Mouse (Mus musculus) kidney, embryonic 14.5 days (tissue): ENCODE results near the gene Ppp1r12c. TPM values are rescaled to one million over a fixed set of nuclear protein-coding genes. Genes with fewer than 3 reads are reported as not detected.

Source experiments
- ATAC-seq: fragments of 200-750 bp; cut with Nextera tagmentation; 2 replicates; pipeline ENCODE4 v1.8.0; 2017; ENCODE audit warnings: moderate number of reproducible peaks, mild to moderate bottlenecking, moderate TSS enrichment, moderate library complexity; ENCODE audit not compliant: low FRiP score, low TSS enrichment
- H3K27ac ChIP-seq: fragments of 300-500 bp; sonication (generic); 2 replicates; pipeline ENCODE4 v1.5.1; 2014; ENCODE audit warnings: low read depth, mild to moderate bottlenecking, low read length, moderate library complexity, mixed read lengths
- H3K27me3 ChIP-seq: fragments of 300-500 bp; sonication (generic); 2 replicates; pipeline ENCODE4 v1.6.1; 2014; ENCODE audit warnings: mild to moderate bottlenecking, low read length; ENCODE audit not compliant: control insufficient read depth, insufficient read depth
- H3K36me3 ChIP-seq: fragments of 300-500 bp; sonication (generic); 2 replicates; pipeline ENCODE4 v1.6.1; 2014; ENCODE audit warnings: low read length, mixed read lengths; ENCODE audit not compliant: control insufficient read depth, insufficient read depth
- H3K4me1 ChIP-seq: fragments of 300-500 bp; sonication (generic); 2 replicates; pipeline ENCODE4 v1.6.1; 2014; ENCODE audit warnings: low read length, mixed read lengths; ENCODE audit not compliant: control insufficient read depth, insufficient read depth
- H3K4me2 ChIP-seq: fragments of 300-500 bp; sonication (generic); replicated peaks from 2 replicates; pipeline ENCODE4 v1.6.1; 2014; ENCODE audit warnings: low read depth, mild to moderate bottlenecking, low read length
- H3K4me3 ChIP-seq: fragments of 300-500 bp; sonication (generic); 2 replicates; pipeline ENCODE4 v1.5.1; 2014; ENCODE audit warnings: mild to moderate bottlenecking, low read length
- H3K9ac ChIP-seq: fragments of 300-500 bp; sonication (generic); 2 replicates; pipeline ENCODE4 v1.6.1; 2014; ENCODE audit warnings: low read depth, mild to moderate bottlenecking, low read length, moderate library complexity
- H3K9me3 ChIP-seq: fragments of 300-500 bp; sonication (generic); 2 replicates; pipeline ENCODE4 v1.6.1; 2016; ENCODE audit warnings: low read length; ENCODE audit not compliant: control insufficient read depth
- WGBS: fragments of 180-500 bp; shearing (Covaris S2); extraction: QIAGEN DNeasy Blood & Tissue Kit; methylation state at CpG from one replicate; pipeline ENCODE4 v1.1.7; 2014; 5-methylcytosine and 5-hydroxymethylcytosine counted together
- polyA plus RNA-seq: library from polyadenylated mRNA; unstranded; fragments of >200 nt; fragmentation: Nextera tagmentation; extraction: Ambion mirVana; gene quantifications from 2 replicates; pipeline ENCODE4 v1.2.1, GENCODE M21; 2014

The Ppp1r12c gene
- polyA plus RNA-seq, 1 experiment from 2014 or later: 50.8 TPM

DNA sequence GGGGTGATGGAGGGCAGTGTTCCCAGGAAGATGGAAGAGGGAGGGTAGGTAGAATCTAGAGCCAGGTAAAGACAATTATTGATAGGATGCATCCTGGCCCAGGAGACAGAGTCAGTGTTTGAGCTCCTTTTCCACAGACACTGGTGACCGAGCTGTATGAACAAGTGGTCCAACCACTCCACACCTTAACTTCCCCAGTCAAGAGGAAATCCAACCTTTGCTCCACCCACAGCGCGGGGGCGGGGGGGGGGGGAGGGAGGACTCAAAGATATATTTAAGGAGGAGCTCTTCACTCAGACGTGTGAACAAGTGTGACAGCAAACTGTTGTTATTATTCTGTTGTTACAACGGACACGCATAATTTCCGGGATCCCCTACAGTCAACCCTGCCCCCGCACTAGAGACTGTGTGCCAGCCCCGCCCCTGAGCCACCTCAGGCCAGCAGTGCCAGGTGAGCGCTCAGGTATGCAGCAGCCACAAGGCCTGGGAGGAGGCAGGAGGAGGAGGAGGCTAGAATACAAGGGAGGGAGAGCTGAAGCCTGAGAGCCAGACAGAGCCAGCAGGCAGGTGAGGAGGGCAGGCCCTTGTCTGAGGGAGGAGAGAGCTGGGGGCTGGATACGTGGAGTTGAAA lies 37.2 kb downstream of the Ppp1r12c start:
- Histone ChIP-seq H3K4me2 (no peak overlapping the region; the same call in 1 of the 2 replicates), H3K4me1 (no peaks in the 10 kb centered on the region), H3K9ac (no peak overlapping the region), H3K36me3 (no peaks in the 10 kb centered on the region), H3K9me3 (no peaks in the 10 kb centered on the region), H3K27ac (no peak overlapping the region), H3K27me3 (no peaks in the 10 kb centered on the region), H3K4me3 (no peak overlapping the region)
- whole genome bisulfite sequencing: 9% methylated on average over 11 of the region's 12 CpGs
- peak; percentile 85 for ATAC-seq

DNA sequence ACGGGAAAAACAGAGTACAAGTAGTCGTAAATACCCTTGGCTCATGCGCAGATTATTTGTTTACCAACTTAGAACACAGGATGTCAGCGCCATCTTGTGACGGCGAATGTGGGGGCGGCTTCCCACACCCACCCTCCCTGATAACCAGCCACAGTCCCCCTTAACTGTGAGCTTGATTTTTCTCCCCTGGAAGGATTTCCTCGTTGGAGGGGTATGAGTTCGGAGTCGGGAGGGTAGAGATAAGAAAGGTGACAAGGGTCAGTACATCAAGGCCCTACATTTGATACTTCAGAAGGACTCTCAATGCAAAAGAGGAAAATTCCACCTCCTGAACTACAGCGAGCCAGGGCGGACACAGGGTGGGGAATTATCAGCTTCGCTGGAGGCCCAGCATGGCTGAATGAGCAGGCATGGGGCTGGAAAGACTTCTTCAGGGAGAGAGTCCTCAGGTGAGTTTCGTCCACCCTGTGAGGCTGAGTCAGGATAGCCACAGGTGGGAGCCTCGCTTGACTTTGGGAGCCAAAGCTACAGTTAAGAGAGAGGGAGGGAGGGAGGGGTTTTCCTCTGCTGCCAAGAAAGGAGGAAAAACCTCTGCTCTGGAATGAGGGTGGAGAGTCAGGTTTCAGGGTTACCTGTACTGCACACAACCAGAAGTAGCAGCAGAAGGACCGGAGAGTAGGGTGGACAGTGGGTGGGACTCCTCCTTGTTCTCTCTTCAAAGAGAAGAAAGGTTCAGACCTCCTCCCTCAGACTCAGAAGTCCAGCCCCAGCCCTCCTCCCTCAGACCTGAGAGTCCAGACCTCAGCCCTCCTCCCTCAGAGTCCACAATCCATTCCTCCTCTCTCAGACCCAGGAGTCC lies 40.7 kb downstream of the Ppp1r12c start, which contains the start of gene Eps8l1:
TSS of gene Eps8l1 (plus strand) at position 99 of the 859 bp plus-strand sequence.
- no peak within 1 kb of the TSS; the same call in 1 of the 2 replicates for H3K9ac ChIP-seq
- ATAC-seq: peak; percentile 44
- no peaks in the 10 kb centered on the region for H3K9me3 ChIP-seq
- H3K4me1 ChIP-seq: no peaks in the 10 kb centered on the region
- H3K4me2 ChIP-seq: peak within 1 kb of the TSS; percentile 19
- WGBS: 77% methylated on average over 13 of the region's 16 CpGs
- H3K27ac ChIP-seq: peak within 1 kb of the TSS; percentile 25; the same call in 1 of the 2 replicates
- no peaks in the 10 kb centered on the region for H3K36me3 ChIP-seq
- H3K27me3 ChIP-seq: no peaks in the 10 kb centered on the region
- peak within 1 kb of the TSS; percentile 12 for H3K4me3 ChIP-seq

DNA sequence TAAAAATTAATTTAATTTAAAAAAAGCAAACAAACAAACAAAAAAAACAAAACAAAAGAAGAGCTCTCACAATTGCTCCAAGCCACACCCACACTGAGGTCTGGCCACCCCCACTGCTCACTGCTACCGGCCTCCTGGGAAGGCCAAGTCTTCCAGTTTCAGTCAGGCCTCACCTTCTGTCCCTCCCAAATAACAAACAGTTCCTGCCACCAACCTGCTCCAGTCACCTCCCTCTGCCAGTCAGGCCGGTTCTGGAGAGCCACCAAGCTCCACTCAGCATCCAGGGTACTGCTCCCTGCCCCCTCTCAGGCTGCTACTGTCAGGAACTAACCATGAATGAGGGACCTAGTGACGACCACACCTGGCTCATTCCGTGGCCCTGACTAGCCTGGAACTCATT lies 48.8 kb downstream of the Ppp1r12c start:
- H3K36me3 ChIP-seq: no peaks in the 10 kb centered on the region
- H3K9ac ChIP-seq: no peak overlapping the region
- no peaks in the 10 kb centered on the region for H3K4me1 ChIP-seq
- no peak for ATAC-seq
- no peak overlapping the region for H3K4me3 ChIP-seq
- 13% methylated on average over 4 of the region's 4 CpGs for WGBS
- H3K27ac ChIP-seq: no peak overlapping the region
- no peaks in the 10 kb centered on the region for H3K9me3 ChIP-seq
- H3K27me3 ChIP-seq: no peaks in the 10 kb centered on the region
- H3K4me2 ChIP-seq: no peak overlapping the region

DNA sequence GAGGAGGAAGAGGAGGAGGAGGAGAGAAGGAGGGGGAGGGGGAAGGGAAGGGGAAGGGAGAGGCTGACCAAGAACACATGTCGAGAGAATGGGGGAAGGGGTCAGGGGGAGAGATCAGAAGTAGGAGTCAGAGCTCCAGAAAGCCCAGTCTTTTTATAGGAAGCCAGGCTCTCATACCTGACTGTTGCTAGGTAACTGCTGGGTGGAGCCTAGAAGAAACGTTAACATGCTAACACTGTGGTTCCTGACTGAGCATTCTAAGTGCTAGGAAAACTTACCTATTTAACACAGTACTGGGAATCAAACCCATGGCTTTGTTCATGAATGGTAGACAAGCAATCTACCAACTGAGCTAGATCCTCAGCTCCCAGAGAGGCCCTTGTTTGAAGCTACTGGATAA lies 52.3 kb downstream of the Ppp1r12c start:
- 15% methylated on average over 2 of the region's 2 CpGs for WGBS
- H3K9ac ChIP-seq: no peak overlapping the region
- no peak overlapping the region for H3K4me2 ChIP-seq
- H3K4me3 ChIP-seq: no peak overlapping the region
- no peaks in the 10 kb centered on the region for H3K9me3 ChIP-seq
- H3K36me3 ChIP-seq: peaks cover under 1% of the 10 kb centered on the region; the same call in 1 of the 2 replicates
- H3K4me1 ChIP-seq: peaks cover 5% of the 10 kb centered on the region
- ATAC-seq: no peak
- no peak overlapping the region for H3K27ac ChIP-seq
- H3K27me3 ChIP-seq: no peaks in the 10 kb centered on the region

DNA sequence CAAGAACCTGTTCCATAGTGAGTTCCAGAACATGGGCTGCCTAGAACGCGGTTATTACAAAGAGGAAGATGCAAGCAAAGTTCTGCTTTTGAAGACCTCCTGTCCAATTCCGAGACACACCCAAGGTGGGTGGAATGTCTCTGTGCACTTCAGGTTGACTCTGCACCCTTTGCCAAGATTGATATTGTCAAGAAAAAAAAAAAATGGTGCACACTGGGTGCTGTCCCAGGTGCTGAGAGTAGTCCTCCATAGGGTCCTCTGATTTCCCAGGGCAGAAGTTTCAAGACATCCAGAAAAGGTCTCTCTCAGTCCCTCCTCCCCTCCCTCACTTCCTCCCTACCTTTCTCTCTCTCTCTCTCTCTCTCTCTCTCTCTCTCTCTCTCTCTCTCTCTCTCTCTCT lies 53.0 kb downstream of the Ppp1r12c start:
- H3K4me2 ChIP-seq: no peak overlapping the region
- no peaks in the 10 kb centered on the region for H3K9me3 ChIP-seq
- WGBS: 90% methylated on average over 3 of the region's 3 CpGs
- no peak overlapping the region for H3K27ac ChIP-seq
- H3K9ac ChIP-seq: no peak overlapping the region
- peaks cover 5% of the 10 kb centered on the region for H3K4me1 ChIP-seq
- H3K4me3 ChIP-seq: no peak overlapping the region
- ATAC-seq: no peak
- peaks cover 8% of the 10 kb centered on the region for H3K36me3 ChIP-seq
- no peaks in the 10 kb centered on the region for H3K27me3 ChIP-seq

DNA sequence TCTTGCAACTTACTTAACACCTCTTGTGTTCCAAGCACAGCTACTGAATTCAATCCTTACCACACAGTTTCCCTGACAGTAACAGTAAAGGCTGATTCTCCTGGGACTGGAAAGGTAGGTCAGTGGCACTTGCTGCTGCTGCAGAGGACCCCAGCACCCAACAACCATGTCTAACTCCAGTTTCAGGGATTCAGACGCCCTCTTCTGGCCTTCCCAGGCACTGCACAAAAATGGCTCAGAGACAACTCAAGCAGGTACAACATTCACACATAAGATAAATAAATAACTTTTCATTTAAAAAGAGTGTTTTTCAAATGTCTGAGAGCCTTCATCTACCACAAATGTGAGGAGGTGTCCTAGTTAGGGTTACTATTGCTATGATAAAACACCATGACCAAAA lies 54.3 kb downstream of the Ppp1r12c start:
- Histone ChIP-seq H3K27ac (no peak overlapping the region), H3K9me3 (no peaks in the 10 kb centered on the region), H3K9ac (no peak overlapping the region), H3K27me3 (no peaks in the 10 kb centered on the region), H3K36me3 (peaks cover 20% of the 10 kb centered on the region), H3K4me2 (no peak overlapping the region), H3K4me3 (no peak overlapping the region), H3K4me1 (peaks cover 5% of the 10 kb centered on the region)
- ATAC-seq: no peak
- WGBS: 7% methylated on average over 1 of the region's 1 CpGs

DNA sequence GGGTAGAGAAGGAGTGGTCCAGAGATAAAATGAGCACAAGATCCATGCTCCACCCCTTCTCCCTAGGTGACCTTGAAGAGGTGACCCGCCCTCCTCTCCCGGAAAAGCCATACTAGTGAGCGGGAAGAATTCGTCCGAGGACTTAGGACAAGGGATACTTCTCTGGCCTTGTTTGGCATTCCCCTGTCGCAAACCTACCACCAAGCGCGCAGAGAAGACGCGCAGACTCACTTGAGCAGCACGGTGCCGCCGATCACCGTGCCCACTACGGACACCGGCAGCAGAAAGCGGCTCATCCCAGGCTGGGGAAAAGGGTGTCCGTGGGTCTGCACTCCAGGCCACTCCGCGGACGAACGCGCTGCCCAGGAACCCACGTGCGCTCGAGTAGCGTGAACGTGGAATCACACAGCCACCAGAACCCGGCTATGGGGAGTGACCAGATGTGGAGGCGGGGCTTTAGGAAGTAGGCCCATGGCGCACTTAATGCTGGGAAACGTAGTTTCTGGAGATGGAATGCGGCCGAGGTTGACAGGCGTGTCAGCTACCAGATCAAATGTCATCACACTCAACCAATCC lies 56.2 kb downstream of the Ppp1r12c start, which contains the start of gene Rdh13:
TSS of gene Rdh13 (minus strand) at position 434 of the 576 bp plus-strand sequence.
- H3K27ac ChIP-seq: peak within 1 kb of the TSS; percentile 67; the same call in 1 of the 2 replicates
- peak; percentile 96 for ATAC-seq
- WGBS: under 1% methylated on average over 35 of the region's 35 CpGs

DNA sequence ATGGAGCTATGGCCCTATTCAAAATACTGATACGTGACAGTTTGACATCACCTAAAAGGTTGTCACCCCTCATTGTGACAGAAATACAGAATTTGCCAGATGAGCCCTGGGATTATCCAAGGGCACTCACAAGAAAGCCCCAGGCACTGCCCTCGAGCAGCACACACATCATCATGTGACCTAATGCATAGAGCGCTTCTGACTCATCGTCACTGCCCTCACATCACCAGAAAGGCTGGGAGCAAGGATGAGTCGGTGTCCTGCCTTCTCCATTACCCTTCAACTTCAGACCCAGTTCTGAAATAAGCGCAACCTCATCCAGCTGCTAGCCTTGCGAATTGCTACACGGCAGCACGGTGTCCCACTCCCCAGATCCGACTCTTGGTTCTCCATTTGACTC lies 60.9 kb downstream of the Ppp1r12c start:
- H3K36me3 ChIP-seq: peaks cover 70% of the 10 kb centered on the region
- no peaks in the 10 kb centered on the region for H3K27me3 ChIP-seq
- no peak overlapping the region for H3K9ac ChIP-seq
- H3K4me3 ChIP-seq: no peak overlapping the region
- no peak overlapping the region for H3K27ac ChIP-seq
- H3K9me3 ChIP-seq: no peaks in the 10 kb centered on the region
- ATAC-seq: no peak
- no peak overlapping the region for H3K4me2 ChIP-seq
- 93% methylated on average over 10 of the region's 10 CpGs for WGBS
- H3K4me1 ChIP-seq: peaks cover 5% of the 10 kb centered on the region

More for the DNA sequence above, 56.2 kb downstream of the Ppp1r12c start, which contains the start of gene Rdh13:
- Histone ChIP-seq H3K4me1 (peaks cover 5% of the 10 kb centered on the region), H3K9ac (peak within 1 kb of the TSS; percentile 75), H3K4me3 (peak within 1 kb of the TSS; percentile 78), H3K27me3 (no peaks in the 10 kb centered on the region), H3K9me3 (no peaks in the 10 kb centered on the region), H3K36me3 (peaks cover 38% of the 10 kb centered on the region), H3K4me2 (peak within 1 kb of the TSS; percentile 55)
